In genomic region chr6:146890215-146890614, GRCm38 (mm10) we compare ENCODE assay signal across 10 mouse cellular contexts. TPM values are rescaled to one million over a fixed set of nuclear protein-coding genes. Genes with fewer than 3 reads are reported as not detected.
DNase-seq lines count a peak whose midpoint lies in the region; ATAC-seq and TF ChIP-seq lines count a peak whose summit lies in the region.
"Had no signal": no experiment of that assay in that cellular context is flagged by ENCODE, and none has a peak within 500 bp of the region (broad histone marks: within the 10 kb centered on the region; RNA-seq: fewer than 3 reads in every experiment).

No protein-coding gene starts in this region.

- H3K36me3 ChIP-seq in forebrain, postnatal 0 days (ENCODE audit: insufficient read depth): no peaks in the 10 kb centered on the region
- no peaks in the 10 kb centered on the region for H3K36me3 ChIP-seq in forebrain, embryonic 15.5 days
- no peaks in the 10 kb centered on the region for H3K36me3 ChIP-seq in heart, embryonic 15.5 days
- H3K36me3 ChIP-seq in liver, embryonic 15.5 days (replicated peaks): no peaks in the 10 kb centered on the region

- intact Hi-C loops in left cerebral cortex, adult 2 months (cut with DNase I): no loop called here

- no peak for TF ChIP-seq CTCF in forebrain, postnatal 0 days (IDR thresholded peaks at IDR 0.05; ENCODE audit: low read depth)
- TF ChIP-seq CTCF in left cerebral cortex, adult 2 months (IDR thresholded peaks at IDR 0.05): no peak

- no peaks in the 10 kb centered on the region for H3K9me3 ChIP-seq in forebrain, postnatal 0 days (ENCODE audit: low read length)
- no peaks in the 10 kb centered on the region for H3K9me3 ChIP-seq in forebrain, embryonic 15.5 days
- H3K9me3 ChIP-seq in heart, embryonic 15.5 days (replicated peaks): no peaks in the 10 kb centered on the region
- H3K9me3 ChIP-seq in liver, embryonic 15.5 days (replicated peaks): no peaks in the 10 kb centered on the region

- peaks cover 10% of the 10 kb centered on the region; the same call in 1 of the 2 replicates for H3K4me1 ChIP-seq in forebrain, postnatal 0 days (ENCODE audit: insufficient read depth)
- no peaks in the 10 kb centered on the region for H3K4me1 ChIP-seq in forebrain, embryonic 15.5 days
- H3K4me1 ChIP-seq in heart, embryonic 15.5 days (replicated peaks): peaks cover 28% of the 10 kb centered on the region
- H3K4me1 ChIP-seq in liver, embryonic 15.5 days (replicated peaks): peaks cover 20% of the 10 kb centered on the region

- H3K4me3 ChIP-seq in forebrain, postnatal 0 days (ENCODE audit: low read depth, low read length): no peak overlapping the region
- no peak overlapping the region for H3K4me3 ChIP-seq in forebrain, embryonic 15.5 days
- peak overlapping the region; percentile 58; the same call in 1 of the 2 replicates for H3K4me3 ChIP-seq in left cerebral cortex, adult 2 months
- 0 out of 2 replicates have a peak overlapping the region, but pooled peaks have one; percentile 22 for H3K4me3 ChIP-seq in heart, embryonic 15.5 days
- no peak overlapping the region for H3K4me3 ChIP-seq in liver, embryonic 15.5 days (replicated peaks)

- H3K4me2 ChIP-seq in forebrain, postnatal 0 days (ENCODE audit: low read depth): 0 out of 2 replicates have a peak overlapping the region, but pooled peaks have one; percentile 13
- no peak overlapping the region; the same call in 1 of the 2 replicates for H3K4me2 ChIP-seq in forebrain, embryonic 15.5 days (replicated peaks)
- peak overlapping the region; percentile 78 for H3K4me2 ChIP-seq in heart, embryonic 15.5 days
- peak overlapping the region; percentile 35 for H3K4me2 ChIP-seq in liver, embryonic 15.5 days

- WGBS in forebrain, postnatal 0 days: 43% methylated on average over 2 of the region's 2 CpGs
- WGBS in forebrain, embryonic 15.5 days: 53% methylated on average over 2 of the region's 2 CpGs
- WGBS in heart, embryonic 15.5 days: 39% methylated on average over 2 of the region's 2 CpGs
- 63% methylated on average over 2 of the region's 2 CpGs for WGBS in liver, embryonic 15.5 days (ENCODE audit: insufficient replicate concordance)

- DNase-seq in forebrain, postnatal 0 days: no peak
- DNase-seq in left cerebral cortex, adult 2 months (ENCODE audit: extremely low spot score in 1 of 2, low spot score in 2 of 2): no peak
- no peak for DNase-seq in left cerebral cortex, adult 9 months (ENCODE audit: low spot score in 2 of 2)
- DNase-seq in urinary bladder, postnatal 14 days (ENCODE audit: low spot score): no peak
- no peak for DNase-seq in embryo, embryonic 10 days (ENCODE audit: low spot score)
- DNase-seq: lung, adult 2 months had no signal

- no peak overlapping the region for H3K27ac ChIP-seq in forebrain, postnatal 0 days (ENCODE audit: low read depth, low read length)
- H3K27ac ChIP-seq in forebrain, embryonic 15.5 days (replicated peaks): no peak overlapping the region
- no peak overlapping the region for H3K27ac ChIP-seq in left cerebral cortex, adult 2 months
- H3K27ac ChIP-seq in heart, embryonic 15.5 days: peak overlapping the region; percentile 52
- H3K27ac ChIP-seq in liver, embryonic 15.5 days (replicated peaks): no peak overlapping the region

- H3K27me3 ChIP-seq in forebrain, postnatal 0 days (ENCODE audit: insufficient read depth, low read length): no peaks in the 10 kb centered on the region
- H3K27me3 ChIP-seq in forebrain, embryonic 15.5 days: no peaks in the 10 kb centered on the region
- H3K27me3 ChIP-seq in heart, embryonic 15.5 days: no peaks in the 10 kb centered on the region
- peaks cover 6% of the 10 kb centered on the region; the same call in 1 of the 2 replicates for H3K27me3 ChIP-seq in liver, embryonic 15.5 days

- H3K9ac ChIP-seq in forebrain, postnatal 0 days: no peak overlapping the region
- H3K9ac ChIP-seq in forebrain, embryonic 15.5 days (replicated peaks): no peak overlapping the region
- H3K9ac ChIP-seq in heart, embryonic 15.5 days: 0 out of 2 replicates have a peak overlapping the region, but pooled peaks have one; percentile 5
- H3K9ac ChIP-seq in liver, embryonic 15.5 days: 0 out of 2 replicates have a peak overlapping the region, but pooled peaks have one; percentile 18

- ATAC-seq in forebrain, postnatal 0 days: no peak
- ATAC-seq in forebrain, embryonic 15.5 days (replicated peaks): no peak
- no peak for ATAC-seq in heart, embryonic 15.5 days (replicated peaks; ENCODE audit: insufficient number of reproducible peaks, insufficient read depth, low FRiP score, low read depth)
- ATAC-seq in liver, embryonic 15.5 days (ENCODE audit: insufficient read depth): no peak

RNA-seq across cellular contexts. Expression of gene Ppfibp1, which starts 1.9 kb away (rescaled TPM):
- 32.0 and 33.0 TPM in 2 replicates for total RNA-seq in forebrain, postnatal 0 days (2014; rRNA removed)
- polyA plus RNA-seq in forebrain, postnatal 0 days (2015; fragmentation: Nextera tagmentation; extraction: Ambion mirVana): 15.6 and 23.8 TPM in 2 replicates
- polyA plus RNA-seq in forebrain, embryonic 15.5 days (2015; fragmentation: Nextera tagmentation; extraction: Ambion mirVana): 14.2 and 19.4 TPM in 2 replicates
- 10 to 100 TPM; 61.0 to 61.6 TPM for total RNA-seq in left cerebral cortex, adult 2 months (2021)
- 50.5 and 50.8 TPM in 2 replicates for polyA plus RNA-seq in heart, embryonic 15.5 days (2015; fragmentation: Nextera tagmentation; extraction: Ambion mirVana)
- 9.7 and 10.0 TPM in 2 replicates for polyA plus RNA-seq in liver, embryonic 15.5 days (2015; fragmentation: Nextera tagmentation; extraction: Ambion mirVana)

RNA-seq across cellular contexts. Expression of gene Smco2, which starts 40.3 kb away (rescaled TPM):
- not detected in 2 replicates for total RNA-seq in forebrain, postnatal 0 days (2014; rRNA removed)
- not detected in 2 replicates for polyA plus RNA-seq in forebrain, postnatal 0 days (2015; fragmentation: Nextera tagmentation; extraction: Ambion mirVana)
- not detected in 2 replicates for polyA plus RNA-seq in forebrain, embryonic 15.5 days (2015; fragmentation: Nextera tagmentation; extraction: Ambion mirVana)
- total RNA-seq in left cerebral cortex, adult 2 months (2021): not detected
- 0.53 TPM in 1 of 2 replicates, not detected in the other for polyA plus RNA-seq in heart, embryonic 15.5 days (2015; fragmentation: Nextera tagmentation; extraction: Ambion mirVana)
- polyA plus RNA-seq in liver, embryonic 15.5 days (2015; fragmentation: Nextera tagmentation; extraction: Ambion mirVana): not detected in 2 replicates
- total RNA-seq: neutrophil, adult 5-6 weeks had no signal

Comparison
In these comparisons a context has a peak if more than half of its experiments do, and no peak if none do; other contexts are left out.
1. H3K4me3 ChIP-seq: peak in left cerebral cortex, adult 2 months (single experiment) and heart, embryonic 15.5 days (single experiment); none in forebrain, postnatal 0 days (single experiment), forebrain, embryonic 15.5 days (single experiment) and liver, embryonic 15.5 days (single experiment).
2. H3K9ac ChIP-seq: peak in heart, embryonic 15.5 days (single experiment) and liver, embryonic 15.5 days (single experiment); none in forebrain, postnatal 0 days (single experiment) and forebrain, embryonic 15.5 days (single experiment).